14 mouse cellular contexts compared by ENCODE assay signal in genomic region chr2:32421851-32422251, GRCm38 (mm10). TPM values are rescaled to one million over a fixed set of nuclear protein-coding genes. Genes with fewer than 3 reads are reported as not detected.
DNase-seq lines count a peak whose midpoint lies in the region; TF ChIP-seq lines count a peak whose summit lies in the region.
"Had no signal": no experiment of that assay in that cellular context is flagged by ENCODE, and none has a peak within 500 bp of the region (broad histone marks: within the 10 kb centered on the region; RNA-seq: fewer than 3 reads in every experiment).

No protein-coding gene starts in this region.

- H3K27me3 ChIP-seq in liver, adult 2 months (ENCODE audit: control insufficient read depth, insufficient read depth, low read length) = no peaks in the 10 kb centered on the region
- H3K27me3 ChIP-seq in kidney, adult 2 months (replicated peaks; ENCODE audit: control insufficient read depth, insufficient read depth, low read length) = no peaks in the 10 kb centered on the region
- H3K27me3 ChIP-seq in forebrain, embryonic 10.5 days (ENCODE audit: poor library complexity, severe bottlenecking) = no peaks in the 10 kb centered on the region
- H3K27me3 ChIP-seq: heart, embryonic 15.5 days; Patski had no signal

- H3K79me2 ChIP-seq in liver, adult 2 months (ENCODE audit: control insufficient read depth, insufficient read depth, low read length) = peaks cover 5% of the 10 kb centered on the region; the same call in 1 of the 2 replicates

- H3K36me3 ChIP-seq in liver, adult 2 months (ENCODE audit: control insufficient read depth, insufficient read depth, low read length) = peaks cover 36% of the 10 kb centered on the region
- H3K36me3 ChIP-seq in kidney, adult 2 months (ENCODE audit: control insufficient read depth, insufficient read depth, low read length) = peaks cover 3% of the 10 kb centered on the region; the same call in 1 of the 2 replicates
- peaks cover 53% of the 10 kb centered on the region for H3K36me3 ChIP-seq in forebrain, embryonic 10.5 days (replicated peaks)

- DNase-seq in gastrocnemius, adult 18-20 months (ENCODE audit: low spot score) = peak; percentile 77
- no peak for DNase-seq in gastrocnemius, postnatal 10 days
- peak; percentile 81 for DNase-seq in liver, adult 2 months (ENCODE audit: extremely low read depth, low read depth, low spot score)
- DNase-seq in liver = no peak
- peak; percentile 93 for DNase-seq in kidney, adult 2 months
- DNase-seq in kidney, postnatal 25 days = peak; percentile 73 to 86
- no peak for DNase-seq in urinary bladder, postnatal 10 days (ENCODE audit: low spot score)
- no peak for DNase-seq in forebrain, embryonic 10.5 days (ENCODE audit: extremely low spot score, low spot score)
- DNase-seq: B cell, adult 2 months; cerebellum, postnatal 14 days; midbrain, embryonic 14.5 days had no signal

- H3K27ac ChIP-seq in liver, adult 2 months (replicated peaks; ENCODE audit: insufficient read depth, low read depth, low read length) = peak overlapping the region; percentile 86
- peak overlapping the region; percentile 93 for H3K27ac ChIP-seq in kidney, adult 2 months (ENCODE audit: insufficient read depth, low read depth, low read length)
- H3K27ac ChIP-seq in forebrain, embryonic 10.5 days = no peak overlapping the region
- H3K27ac ChIP-seq: heart, embryonic 15.5 days; liver, embryonic 14.5 days had no signal

- TF ChIP-seq POLR2A in liver, adult 2 months (IDR thresholded peaks at IDR 0.05; ENCODE audit: extremely low read depth, insufficient read depth, low read length) = 0 out of 2 replicates have a peak, but pooled peaks have one; percentile 7
- no peak for TF ChIP-seq POLR2A in kidney, adult 2 months (IDR thresholded peaks at IDR 0.05; ENCODE audit: low read depth, low read length)

- peaks cover 30% of the 10 kb centered on the region for H3K4me1 ChIP-seq in liver, adult 2 months (ENCODE audit: control insufficient read depth, insufficient read depth, low read length)
- H3K4me1 ChIP-seq in kidney, adult 2 months (ENCODE audit: control insufficient read depth, insufficient read depth, low read length) = peaks cover 40% of the 10 kb centered on the region
- peaks cover 47% of the 10 kb centered on the region for H3K4me1 ChIP-seq in forebrain, embryonic 10.5 days

- no peaks in the 10 kb centered on the region for H3K9me3 ChIP-seq in forebrain, embryonic 10.5 days
- H3K9me3 ChIP-seq: heart, embryonic 15.5 days had no signal

- peak overlapping the region; percentile 61 for H3K4me3 ChIP-seq in liver, adult 2 months (ENCODE audit: insufficient read depth, low read depth, low read length)
- H3K4me3 ChIP-seq in kidney, adult 2 months (ENCODE audit: insufficient read depth, low read depth, low read length) = peak overlapping the region; percentile 63; the same call in 1 of the 2 replicates
- no peak overlapping the region for H3K4me3 ChIP-seq in forebrain, embryonic 10.5 days
- H3K4me3 ChIP-seq: heart, embryonic 15.5 days had no signal

- TF ChIP-seq CTCF in liver, adult 2 months (IDR thresholded peaks at IDR 0.05; ENCODE audit: low read depth, low read length) = no peak
- TF ChIP-seq CTCF in kidney, adult 2 months (conservative IDR thresholded peaks at IDR 0.05; ENCODE audit: insufficient read depth, insufficient read length, low read depth, low read length) = 0 out of 2 replicates have a peak, but pooled peaks have one; percentile 0

- peak overlapping the region; percentile 78 for H3K9ac ChIP-seq in liver, adult 2 months (ENCODE audit: low read depth, low read length)
- H3K9ac ChIP-seq: heart, embryonic 15.5 days; liver, embryonic 14.5 days had no signal

- 30% methylated on average over 6 of the region's 6 CpGs for WGBS in liver, adult 2 months
- WGBS in kidney, adult 2 months = 59% methylated on average over 6 of the region's 6 CpGs
- WGBS in forebrain, embryonic 10.5 days = 98% methylated on average over 6 of the region's 6 CpGs

RNA-seq across cellular contexts. Expression of gene Ptges2, which starts 26.2 kb away (rescaled TPM):
- total RNA-seq in gastrocnemius, adult 18-20 months (2021) = 10 to 100 TPM; 37.1 to 43.0 TPM
- 10 to 100 TPM; 38.1 to 40.7 TPM for total RNA-seq in gastrocnemius, postnatal 10 days (2021)
- 22.6 and 30.7 TPM in 2 replicates for total RNA-seq in liver, adult 2 months (2014; rRNA removed)
- 24.4 and 25.5 TPM in 2 replicates for polyA plus RNA-seq in liver, adult 2 months (2012; rRNA removed)
- polyA plus RNA-seq in kidney, adult 2 months (2012; rRNA removed) = 69.7 and 80.6 TPM in 2 replicates
- 23.8 and 26.4 TPM in 2 replicates for polyA plus RNA-seq in forebrain, embryonic 10.5 days (2016; fragmentation: Nextera tagmentation; extraction: Ambion mirVana)

RNA-seq across cellular contexts. Expression of gene Naif1, which starts 28.4 kb away (rescaled TPM):
- total RNA-seq in gastrocnemius, adult 18-20 months (2021) = 1 to 10 TPM; 2.6 to 3.0 TPM
- total RNA-seq in gastrocnemius, postnatal 10 days (2021) = 1 to 10 TPM; 3.0 to 3.1 TPM
- 0.67 and 0.83 TPM in 2 replicates for total RNA-seq in liver, adult 2 months (2014; rRNA removed)
- polyA plus RNA-seq in liver, adult 2 months (2012; rRNA removed) = 2.9 and 3.0 TPM in 2 replicates
- polyA plus RNA-seq in kidney, adult 2 months (2012; rRNA removed) = 4.8 and 5.2 TPM in 2 replicates
- polyA plus RNA-seq in forebrain, embryonic 10.5 days (2016; fragmentation: Nextera tagmentation; extraction: Ambion mirVana) = 6.6 and 6.7 TPM in 2 replicates

RNA-seq across cellular contexts. Expression of gene Slc25a25, which starts 29.4 kb away (rescaled TPM):
- 100 to 1,000 TPM in 1 of 2 experiments, 10 to 100 TPM in 1; 47.6 to 217 TPM for total RNA-seq in gastrocnemius, adult 18-20 months (2021)
- total RNA-seq in gastrocnemius, postnatal 10 days (2021) = 10 to 100 TPM; 16.1 to 31.1 TPM
- total RNA-seq in liver, adult 2 months (2014; rRNA removed) = 40.0 and 41.9 TPM in 2 replicates
- 57.9 and 124 TPM in 2 replicates for polyA plus RNA-seq in liver, adult 2 months (2012; rRNA removed)
- polyA plus RNA-seq in kidney, adult 2 months (2012; rRNA removed) = 25.3 and 30.6 TPM in 2 replicates
- 25.0 and 26.3 TPM in 2 replicates for polyA plus RNA-seq in forebrain, embryonic 10.5 days (2016; fragmentation: Nextera tagmentation; extraction: Ambion mirVana)

RNA-seq across cellular contexts. Expression of gene Lcn2, which starts 33.8 kb away (rescaled TPM):
- total RNA-seq in gastrocnemius, adult 18-20 months (2021) = 1 to 10 TPM; 1.4 to 4.8 TPM
- 1 to 10 TPM; 3.5 to 6.7 TPM for total RNA-seq in gastrocnemius, postnatal 10 days (2021)
- total RNA-seq in liver, adult 2 months (2014; rRNA removed) = 2.1 and 10.0 TPM in 2 replicates
- 29.3 and 45.5 TPM in 2 replicates for polyA plus RNA-seq in liver, adult 2 months (2012; rRNA removed)
- polyA plus RNA-seq in kidney, adult 2 months (2012; rRNA removed) = 8.0 and 9.4 TPM in 2 replicates
- not detected in 2 replicates for polyA plus RNA-seq in forebrain, embryonic 10.5 days (2016; fragmentation: Nextera tagmentation; extraction: Ambion mirVana)
- polyA plus RNA-seq: midbrain, embryonic 14.5 days had no signal

RNA-seq across cellular contexts. Expression of gene 1110008P14Rik, which starts 40.1 kb away (rescaled TPM):
- total RNA-seq in gastrocnemius, adult 18-20 months (2021) = 10 to 100 TPM; 42.6 to 47.1 TPM
- 10 to 100 TPM; 52.6 to 53.7 TPM for total RNA-seq in gastrocnemius, postnatal 10 days (2021)
- 25.8 and 32.5 TPM in 2 replicates for total RNA-seq in liver, adult 2 months (2014; rRNA removed)
- 103 and 144 TPM in 2 replicates for polyA plus RNA-seq in liver, adult 2 months (2012; rRNA removed)
- 182 and 215 TPM in 2 replicates for polyA plus RNA-seq in kidney, adult 2 months (2012; rRNA removed)
- 36.3 and 37.5 TPM in 2 replicates for polyA plus RNA-seq in forebrain, embryonic 10.5 days (2016; fragmentation: Nextera tagmentation; extraction: Ambion mirVana)

Comparison
In these comparisons a context has a peak if more than half of its experiments do, and no peak if none do; other contexts are left out.
1. DNase-seq: peak in gastrocnemius, adult 18-20 months (single experiment), liver, adult 2 months (single experiment), kidney, adult 2 months (single experiment) and kidney, postnatal 25 days (2 of 2); none in gastrocnemius, postnatal 10 days (single experiment), liver (single experiment), urinary bladder, postnatal 10 days (single experiment) and forebrain, embryonic 10.5 days (single experiment).